Mouse (Mus musculus): ENCODE measurements around the gene Mzt1.

Gene Mzt1

GRCm38 (mm10) chr14:99018691-99019090 is 27.2 kb downstream of the Mzt1 start:
- in situ Hi-C loops (cut with MboI, MseI) = no loop called here

- in situ Hi-C loops (cut with MboI, MseI) = no loop called here
Measured at GRCm38 (mm10) chr14:99010920-99011313, 35.0 kb downstream of the Mzt1 start.

GRCm38 (mm10) chr14:99010224-99010919 is 35.6 kb downstream of the Mzt1 start:
- in situ Hi-C loops (cut with MboI, MseI) = no loop called here

- in situ Hi-C loops (cut with MboI, MseI) = no loop called here
Measured at GRCm38 (mm10) chr14:98994218-98994617, 51.7 kb downstream of the Mzt1 start, which contains the start of gene Rpl36a-ps1. TSS of gene Rpl36a-ps1 (minus strand) at chr14:98994318.

GRCm38 (mm10) chr14:98992482-98992881 is 53.5 kb downstream of the Mzt1 start:
- in situ Hi-C loops (cut with MboI, MseI) = no loop called here

GRCm38 (mm10) chr14:98990636-98991035 is 55.3 kb downstream of the Mzt1 start:
- in situ Hi-C loops (cut with MboI, MseI) = no loop called here

GRCm38 (mm10) chr14:98989818-98990217 is 56.1 kb downstream of the Mzt1 start:
- in situ Hi-C loops (cut with MboI, MseI) = no loop called here
